Mouse (Mus musculus) CH12.LX (cell line): Measurements from ENCODE around the gene Maip1.

Experiments
- CHD2 ChIP-seq: IDR thresholded peaks from 2 replicates; pipeline ENCODE4 v1.6.1; 2011; ENCODE audit warnings: low read length, improper control_type of control experiment
- EP300 ChIP-seq: IDR thresholded peaks from 2 replicates; pipeline ENCODE4 v1.6.1; 2011; ENCODE audit warnings: low read length, improper control_type of control experiment
- USF1 ChIP-seq: IDR thresholded peaks from 2 replicates; pipeline ENCODE4 v1.6.1; 2014; ENCODE audit warnings: low read depth, mild to moderate bottlenecking, inconsistent platforms, low read length, improper control_type of control experiment

DNA sequence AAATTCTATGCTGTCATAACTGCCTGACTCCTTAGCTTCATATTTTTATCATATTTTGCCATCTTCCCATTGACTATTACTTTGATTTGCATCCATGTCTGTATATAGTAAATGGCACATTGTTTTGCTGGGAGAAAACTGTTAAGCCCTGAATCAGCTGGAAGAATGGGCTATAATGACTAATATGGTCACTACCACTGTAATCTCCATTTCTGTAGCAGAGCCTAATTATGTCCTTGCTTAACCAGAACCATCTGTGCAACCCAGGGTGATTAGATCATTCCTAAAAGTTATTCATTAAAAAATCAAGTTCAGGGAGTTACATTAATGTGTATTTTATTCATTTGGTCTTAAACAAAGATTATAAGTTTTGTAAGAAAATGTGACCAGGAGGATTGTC lies 19.6 kb upstream of the Maip1 start:
- TF ChIP-seq CHD2 (no peak), USF1 (no peak), EP300 (no peak)
